Mouse (Mus musculus): ENCODE data around the gene Il12a. TPM values are rescaled to one million over a fixed set of nuclear protein-coding genes. Genes with fewer than 3 reads are reported as not detected.

The Il12a gene
- polyA plus RNA-seq (2012; rRNA removed; ENCODE audit: low replicate concordance), result 0.15 and 0.30 TPM in 2 replicates

DNA sequence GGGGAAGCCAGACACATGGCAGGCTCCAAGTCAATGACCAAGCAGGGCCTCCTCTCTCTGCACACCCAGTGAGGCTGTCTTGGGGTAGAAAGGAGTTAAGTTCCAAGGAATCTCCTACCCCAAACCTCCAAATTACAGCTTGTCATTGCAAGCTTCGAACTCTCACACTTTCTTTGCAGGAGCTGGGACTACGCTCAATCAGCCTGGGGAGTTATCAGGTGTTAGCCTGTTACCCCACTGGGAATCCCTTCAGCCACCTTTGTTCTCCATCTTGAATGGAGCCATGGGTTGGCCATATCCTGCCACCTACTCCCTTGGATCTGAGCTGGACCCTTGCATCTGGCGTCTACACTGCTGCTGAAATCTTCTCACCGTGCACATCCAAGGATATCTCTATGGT, at the start of gene Il12a:
TSS of gene Il12a (plus strand) at position 301 of the 400 bp plus-strand sequence.

Other genes starting within 250 kb of the Il12a start
- 0.04 and 0.36 TPM in 2 replicates for gene 1110032F04Rik, start 178.9 kb downstream of the Il12a start, polyA plus RNA-seq (2012; rRNA removed; ENCODE audit: low replicate concordance)

Data from subcutaneous adipose tissue, adult 2 months (tissue).